Mouse (Mus musculus) MEL (cell line): ENCODE data around the gene Mtor. TPM values are rescaled to one million over a fixed set of nuclear protein-coding genes. Genes with fewer than 3 reads are reported as not detected.

Experiments
- DNase-seq: peaks from one replicate; pipeline ENCODE4 v3.0.0; 2011; ENCODE audit warnings: low read depth, low spot score
- H3K27ac ChIP-seq: 2 replicates; pipeline ENCODE4 v1.5.1; 2012; ENCODE audit warnings: low read depth, mild to moderate bottlenecking, control low read depth, low read length, moderate library complexity; ENCODE audit not compliant: control insufficient read depth
- H3K27me3 ChIP-seq, 2 experiments: fragments of 150-350 bp in 1 of 2; sonication (generic) in 1 of 2; 2 replicates each; pipeline ENCODE4 v1.6.1; 2012; ENCODE audit warnings: low read length in 2 of 2, mild to moderate bottlenecking in 2 of 2, improper control_type of control experiment in 1 of 2, moderate library complexity in 1 of 2; ENCODE audit not compliant: insufficient read depth in 2 of 2, control insufficient read depth in 1 of 2
- H3K36me3 ChIP-seq, 2 experiments: 2 replicates each; pipeline ENCODE4 v1.6.1; 2012 to 2014; ENCODE audit warnings: low read length in 2 of 2, improper control_type of control experiment in 1 of 2, inconsistent platforms in 1 of 2, mild to moderate bottlenecking in 1 of 2; ENCODE audit not compliant: insufficient read depth in 2 of 2, control insufficient read depth in 1 of 2
- H3K4me1 ChIP-seq, 2 experiments: fragments of 150-350 bp in 1 of 2; sonication (generic) in 1 of 2; 2 replicates each; pipeline ENCODE4 v1.6.1; 2012; ENCODE audit warnings: low read length in 2 of 2, improper control_type of control experiment in 1 of 2, mild to moderate bottlenecking in 1 of 2; ENCODE audit not compliant: insufficient read depth in 2 of 2, control insufficient read depth in 1 of 2
- H3K4me3 ChIP-seq, 2 experiments: fragments of 150-350 bp in 1 of 2; sonication (generic) in 1 of 2; 2 replicates each; pipeline ENCODE4 v1.5.1; 2012; ENCODE audit warnings: low read depth in 2 of 2, low read length in 2 of 2, mild to moderate bottlenecking in 2 of 2, moderate library complexity in 2 of 2, control low read depth in 1 of 2, improper control_type of control experiment in 1 of 2; ENCODE audit not compliant: control insufficient read depth in 1 of 2, insufficient read depth in 1 of 2
- H3K79me2 ChIP-seq: 2 replicates; pipeline ENCODE4 v1.6.1; 2012; ENCODE audit warnings: mild to moderate bottlenecking, low read length, moderate library complexity; ENCODE audit not compliant: control insufficient read depth, poor library complexity, insufficient read depth
- H3K9ac ChIP-seq: 2 replicates; pipeline ENCODE4 v1.6.1; 2012; ENCODE audit warnings: low read depth, mild to moderate bottlenecking, control low read depth, low read length, moderate library complexity; ENCODE audit not compliant: control insufficient read depth, poor library complexity, severe bottlenecking
- H3K9me3 ChIP-seq: fragments of 150-350 bp; sonication (generic); replicated peaks from 2 replicates; pipeline ENCODE4 v1.6.1; 2012; ENCODE audit warnings: mild to moderate bottlenecking, low read length, improper control_type of control experiment, moderate library complexity; ENCODE audit not compliant: insufficient read depth
- BHLHE40 ChIP-seq: IDR thresholded peaks from 2 replicates; pipeline ENCODE4 v1.6.1; 2012; ENCODE audit warnings: low read depth, mild to moderate bottlenecking, inconsistent platforms, low read length, improper control_type of control experiment, borderline replicate concordance
- CHD2 ChIP-seq: IDR thresholded peaks from 2 replicates; pipeline ENCODE4 v1.6.1; 2011; ENCODE audit warnings: low read length, improper control_type of control experiment
- CTCF ChIP-seq, 3 experiments: IDR thresholded peaks in 2 of 3; conservative IDR thresholded peaks in 1 of 3; 2 replicates each; pipeline ENCODE4 v1.5.1; 2011 to 2012; ENCODE audit warnings: low read length in 3 of 3, low read depth in 2 of 3, mild to moderate bottlenecking in 2 of 3, improper control_type of control experiment in 1 of 3, inconsistent platforms in 1 of 3, mixed read lengths in 1 of 3, moderate library complexity in 1 of 3; ENCODE audit not compliant: control insufficient read depth in 1 of 3, insufficient read depth in 1 of 3, poor library complexity in 1 of 3, severe bottlenecking in 1 of 3
- E2F4 ChIP-seq: IDR thresholded peaks from 2 replicates; pipeline ENCODE4 v1.6.1; 2011; ENCODE audit warnings: low read depth, low read length, improper control_type of control experiment, borderline replicate concordance
- ELF1 ChIP-seq: IDR thresholded peaks from 2 replicates; pipeline ENCODE4 v1.6.1; 2014; ENCODE audit warnings: low read depth, mild to moderate bottlenecking, inconsistent platforms, low read length, improper control_type of control experiment, moderate library complexity
- EP300 ChIP-seq, 2 experiments: IDR thresholded peaks; 2 replicates each; pipeline ENCODE4 v1.6.1; 2011; ENCODE audit warnings: improper control_type of control experiment in 2 of 2, low read length in 2 of 2, low read depth in 1 of 2, mild to moderate bottlenecking in 1 of 2
- GABPA ChIP-seq: IDR thresholded peaks from 2 replicates; pipeline ENCODE4 v1.6.1; 2012; ENCODE audit warnings: low read depth, mild to moderate bottlenecking, inconsistent platforms, low read length, improper control_type of control experiment, moderate library complexity
- GATA1 ChIP-seq: IDR thresholded peaks from 2 replicates; pipeline ENCODE4 v1.6.1; 2011; ENCODE audit warnings: low read depth, low read length, improper control_type of control experiment
- HCFC1 ChIP-seq: IDR thresholded peaks from 2 replicates; pipeline ENCODE4 v1.6.1; 2012; ENCODE audit warnings: low read depth, mild to moderate bottlenecking, inconsistent platforms, low read length, improper control_type of control experiment, moderate library complexity
- KAT2A ChIP-seq: conservative IDR thresholded peaks from 2 replicates; pipeline ENCODE4 v1.6.1; 2012; ENCODE audit warnings: low read depth, low read length, improper control_type of control experiment, inconsistent platforms
- MAFK ChIP-seq: IDR thresholded peaks from 2 replicates; pipeline ENCODE4 v1.6.1; 2011; ENCODE audit warnings: low read depth, mild to moderate bottlenecking, low read length, improper control_type of control experiment, borderline replicate concordance
- MAX ChIP-seq: IDR thresholded peaks from 2 replicates; pipeline ENCODE4 v1.6.1; 2011; ENCODE audit warnings: low read length, improper control_type of control experiment
- MAZ ChIP-seq: IDR thresholded peaks from 2 replicates; pipeline ENCODE4 v1.6.1; 2012; ENCODE audit warnings: low read depth, mild to moderate bottlenecking, inconsistent platforms, low read length, improper control_type of control experiment
- MXI1 ChIP-seq: IDR thresholded peaks from 2 replicates; pipeline ENCODE4 v1.6.1; 2011; ENCODE audit warnings: mild to moderate bottlenecking, low read depth, low read length, improper control_type of control experiment
- MYB ChIP-seq: IDR thresholded peaks from 2 replicates; pipeline ENCODE4 v1.6.1; 2011; ENCODE audit warnings: mild to moderate bottlenecking, low read depth, low read length, improper control_type of control experiment
- MYC ChIP-seq: IDR thresholded peaks from 2 replicates; pipeline ENCODE4 v1.6.1; 2011; ENCODE audit warnings: low read depth, mild to moderate bottlenecking, low read length, improper control_type of control experiment, moderate library complexity
- NELFE ChIP-seq: IDR thresholded peaks from 2 replicates; pipeline ENCODE4 v1.6.1; 2011; ENCODE audit warnings: low read depth, low read length, improper control_type of control experiment
- NRF1 ChIP-seq: IDR thresholded peaks from 2 replicates; pipeline ENCODE4 v1.6.1; 2014; ENCODE audit warnings: low read depth, mild to moderate bottlenecking, inconsistent platforms, low read length, improper control_type of control experiment, moderate library complexity; ENCODE audit not compliant: poor library complexity, insufficient read depth, severe bottlenecking
- POLR2A ChIP-seq, 2 experiments: IDR thresholded peaks; 2 replicates each; pipeline ENCODE4 v1.6.1; 2011 to 2012; ENCODE audit warnings: low read length in 2 of 2, mild to moderate bottlenecking in 2 of 2, control low read depth in 1 of 2, improper control_type of control experiment in 1 of 2, low read depth in 1 of 2, moderate library complexity in 1 of 2; ENCODE audit not compliant: control insufficient read depth in 1 of 2, insufficient read depth in 1 of 2, poor library complexity in 1 of 2
- POLR2AphosphoS2 ChIP-seq: IDR thresholded peaks from 2 replicates; pipeline ENCODE4 v1.6.1; 2011; ENCODE audit warnings: low read length, improper control_type of control experiment
- RAD21 ChIP-seq: IDR thresholded peaks from 2 replicates; pipeline ENCODE4 v1.6.1; 2011; ENCODE audit warnings: mild to moderate bottlenecking, low read depth, low read length, improper control_type of control experiment
- SIN3A ChIP-seq: IDR thresholded peaks from 2 replicates; pipeline ENCODE4 v1.6.1; 2012; ENCODE audit warnings: low read length, improper control_type of control experiment, inconsistent platforms
- TBP ChIP-seq: IDR thresholded peaks from 2 replicates; pipeline ENCODE4 v1.8.0; 2011; ENCODE audit warnings: low read depth, low read length, improper control_type of control experiment
- TCF12 ChIP-seq: IDR thresholded peaks from 2 replicates; pipeline ENCODE4 v1.6.1; 2014; ENCODE audit warnings: low read depth, mild to moderate bottlenecking, inconsistent platforms, low read length, improper control_type of control experiment, moderate library complexity
- UBTF ChIP-seq: IDR thresholded peaks from 2 replicates; pipeline ENCODE4 v1.6.1; 2012; ENCODE audit warnings: low read depth, mild to moderate bottlenecking, inconsistent platforms, low read length, improper control_type of control experiment, moderate library complexity, borderline replicate concordance; ENCODE audit not compliant: insufficient read depth
- USF1 ChIP-seq: IDR thresholded peaks from 2 replicates; pipeline ENCODE4 v1.6.1; 2014; ENCODE audit warnings: low read depth, mild to moderate bottlenecking, inconsistent platforms, low read length, improper control_type of control experiment, moderate library complexity
- USF2 ChIP-seq, 2 experiments: IDR thresholded peaks; 2 replicates each; pipeline ENCODE4 v1.6.1; 2011 to 2012; ENCODE audit warnings: improper control_type of control experiment in 2 of 2, low read length in 2 of 2, borderline replicate concordance in 1 of 2, inconsistent platforms in 1 of 2, low read depth in 1 of 2, mild to moderate bottlenecking in 1 of 2; ENCODE audit not compliant: insufficient read depth in 1 of 2
- ZC3H11A ChIP-seq: IDR thresholded peaks from 2 replicates; pipeline ENCODE4 v1.6.1; 2012; ENCODE audit warnings: low read depth, mild to moderate bottlenecking, inconsistent platforms, low read length, improper control_type of control experiment
- ZMIZ1 ChIP-seq: IDR thresholded peaks from 2 replicates; pipeline ENCODE4 v1.6.1; 2012; ENCODE audit warnings: low read depth, mild to moderate bottlenecking, inconsistent platforms, low read length, improper control_type of control experiment, moderate library complexity
- polyA plus RNA-seq, 2 experiments: library from polyadenylated mRNA; stranded (reverse) in 1 of 2; unstranded in 1 of 2; fragments of >175 nt in 1 of 2; fragments of >200 nt in 1 of 2; gene quantifications; 2 replicates each; pipeline versions ENCODE4 v1.2.1 to v1.2.4; 2012; ENCODE audit warnings: low replicate concordance in 2 of 2, low read depth in 1 of 2; ENCODE audit not compliant: insufficient read length in 2 of 2, insufficient read depth in 1 of 2, missing spikeins in 1 of 2
- total RNA-seq: library from RNA; depleted of rRNA; stranded (reverse); fragments of 300-350 nt; gene quantifications from 2 replicates; pipeline ENCODE4 v1.2.3, GENCODE M21; 2012

The Mtor gene
- total and polyA plus RNA-seq, 3 experiments: 23.9 to 35.2 TPM; not detected in 1

DNA sequence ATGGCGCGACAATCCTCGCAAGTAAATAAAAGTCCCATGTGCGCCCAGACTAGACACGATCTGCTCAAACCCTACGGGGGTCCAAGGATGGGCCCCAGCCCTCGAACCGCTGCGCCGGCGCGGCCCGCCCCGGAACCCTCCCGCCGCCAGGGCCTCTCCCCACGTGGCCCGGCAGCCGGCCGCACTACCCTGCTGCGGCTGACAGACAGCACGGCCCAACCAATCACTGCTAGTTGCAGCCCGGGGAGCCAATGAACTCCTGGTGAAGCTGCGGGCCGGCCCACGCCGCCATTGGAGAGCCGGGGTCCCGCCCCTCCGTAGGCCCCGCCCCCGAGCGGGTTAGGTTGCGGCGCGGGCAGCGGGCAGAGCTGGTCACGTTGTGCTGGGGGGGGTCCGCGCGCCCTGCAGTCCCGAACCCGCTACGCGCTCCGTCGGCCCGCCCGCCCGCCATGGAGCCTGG is 142.8 kb downstream of the Mtor start, which contains the start of gene Srm:
TSS of gene Srm (plus strand) at position 333 of the 460 bp plus-strand sequence.
- Histone ChIP-seq H3K27ac (peak within 1 kb of the TSS; percentile 97), H3K27me3 (no peaks in the 10 kb centered on the region), H3K4me1 (peaks cover 5 to 36% of the 10 kb centered on the region in 2 experiments), H3K79me2 (peaks cover 28% of the 10 kb centered on the region), H3K9me3 (no peaks in the 10 kb centered on the region), H3K36me3 (peaks cover 16% of the 10 kb centered on the region in 2 experiments), H3K9ac (peak within 1 kb of the TSS; percentile 98), H3K4me3 (peak within 1 kb of the TSS; percentile 97 to 99)
- TF ChIP-seq POLR2AphosphoS2: no peak; the same call in 1 of the 2 replicates
- peak; percentile 79 for TF ChIP-seq NRF1
- TF ChIP-seq TBP: no peak; the same call in 1 of the 2 replicates
- no peak for TF ChIP-seq CTCF (IDR thresholded peaks at IDR 0.05 in 2 of 3, conservative IDR thresholded peaks at IDR 0.05 in 1 of 3; ENCODE audit: control insufficient read depth in 1 of 3, insufficient read depth in 1 of 3, low read depth in 2 of 3, low read length in 3 of 3, poor library complexity in 1 of 3, severe bottlenecking in 1 of 3)
- TF ChIP-seq E2F4: peak; percentile 25; the same call in 1 of the 2 replicates
- TF ChIP-seq EP300 (IDR thresholded peaks at IDR 0.05; ENCODE audit: low read depth in 1 of 2, low read length in 2 of 2): peak in 1 of 2 experiments; percentile 22; a peak in 1 of 4 replicates
- TF ChIP-seq USF2 (IDR thresholded peaks at IDR 0.05; ENCODE audit: borderline replicate concordance in 1 of 2, insufficient read depth in 1 of 2, low read depth in 1 of 2, low read length in 2 of 2): peak in 1 of 2 experiments; percentile 64; a peak in 1 of 4 replicates
- peak; percentile 75 for TF ChIP-seq NELFE
- TF ChIP-seq SIN3A: peak; percentile 62
- no peak for TF ChIP-seq RAD21
- TF ChIP-seq MAX: peak; percentile 97
- TF ChIP-seq GATA1: no peak
- TF ChIP-seq CHD2: peak; percentile 82
- TF ChIP-seq ZMIZ1: peak; percentile 35
- peak; percentile 68 for TF ChIP-seq ELF1
- no peak for TF ChIP-seq GABPA
- TF ChIP-seq MAZ: peak; percentile 83
- 0 out of 2 replicates have a peak, but pooled peaks have one; percentile 8 for TF ChIP-seq UBTF
- TF ChIP-seq ZC3H11A: no peak
- peak; percentile 45 for TF ChIP-seq TCF12
- TF ChIP-seq BHLHE40: peak; percentile 64
- TF ChIP-seq MXI1: peak; percentile 94
- peak; percentile 95 for TF ChIP-seq USF1
- no peak for TF ChIP-seq MAFK
- peak; percentile 58; the same call in 1 of the 2 replicates for TF ChIP-seq KAT2A
- peak; percentile 81 for TF ChIP-seq HCFC1
- TF ChIP-seq POLR2A (IDR thresholded peaks at IDR 0.05; ENCODE audit: control insufficient read depth in 1 of 2, insufficient read depth in 1 of 2, low read depth in 1 of 2, low read length in 2 of 2, poor library complexity in 1 of 2): peak in 1 of 2 experiments; percentile 72; a peak in 3 of 4 replicates
- no peak for TF ChIP-seq MYB
- peak; percentile 96 for TF ChIP-seq MYC
- peak; percentile 98 for DNase-seq
